In genomic region chr4:104399106-104399730, GRCm38 (mm10) we compare ENCODE assay signal across 12 mouse cellular contexts.
A peak's percentile ranks its signal among the peaks of the same experiment; 100 is the strongest.
DNase-seq lines count a peak whose midpoint lies in the region; ATAC-seq and TF ChIP-seq lines count a peak whose summit lies in the region.
"Had no signal": no experiment of that assay in that cellular context is flagged by ENCODE, and none has a peak within 500 bp of the region (broad histone marks: within the 10 kb centered on the region; RNA-seq: fewer than 3 reads in every experiment).

No protein-coding gene starts in this region.

- peak overlapping the region; percentile 33; the same call in 1 of the 2 replicates for H3K27ac ChIP-seq in embryonic facial prominence, embryonic 13.5 days
- H3K27ac ChIP-seq in hindbrain, embryonic 16.5 days (ENCODE audit: low read depth, low read length): no peak overlapping the region
- no peak overlapping the region for H3K27ac ChIP-seq in midbrain, postnatal 0 days (ENCODE audit: low read depth, low read length)
- H3K27ac ChIP-seq: heart, adult 2 months had no signal

- no peak overlapping the region for H3K4me3 ChIP-seq in embryonic facial prominence, embryonic 13.5 days
- no peak overlapping the region for H3K4me3 ChIP-seq in hindbrain, embryonic 16.5 days (ENCODE audit: low read length)
- H3K4me3 ChIP-seq in midbrain, postnatal 0 days (ENCODE audit: low read depth, low read length): no peak overlapping the region
- H3K4me3 ChIP-seq: heart, adult 2 months had no signal

- H3K9ac ChIP-seq in embryonic facial prominence, embryonic 13.5 days: no peak overlapping the region
- H3K9ac ChIP-seq in hindbrain, embryonic 16.5 days (ENCODE audit: low read depth, low read length): no peak overlapping the region; the same call in 1 of the 2 replicates
- H3K9ac ChIP-seq in midbrain, postnatal 0 days (replicated peaks; ENCODE audit: low read length, poor library complexity, severe bottlenecking): no peak overlapping the region

- peaks cover 7% of the 10 kb centered on the region for H3K4me1 ChIP-seq in embryonic facial prominence, embryonic 13.5 days
- H3K4me1 ChIP-seq in hindbrain, embryonic 16.5 days (ENCODE audit: control insufficient read depth, insufficient read depth, low read depth, low read length): peaks cover 4% of the 10 kb centered on the region
- H3K4me1 ChIP-seq in midbrain, postnatal 0 days (ENCODE audit: insufficient read depth, low read length): no peaks in the 10 kb centered on the region

- DNase-seq in layer of hippocampus, adult 11-12 months (ENCODE audit: low spot score): peak; percentile 34
- DNase-seq in layer of hippocampus, postnatal 25 days (ENCODE audit: extremely low spot score in 1 of 2, low spot score in 1 of 2): no peak
- peak; percentile 76 for DNase-seq in midbrain, postnatal 0 days (ENCODE audit: low spot score)
- no peak for DNase-seq in thymus, postnatal 10 days (ENCODE audit: low spot score in 2 of 2)
- no peak for DNase-seq in gastrocnemius, postnatal 14 days
- DNase-seq in thymus, postnatal 0 days (ENCODE audit: low spot score): no peak
- DNase-seq: B cell, adult 2 months; heart, adult 2 months; kidney, postnatal 4 days had no signal

- WGBS in embryonic facial prominence, embryonic 13.5 days: 27% methylated on average over 9 of the region's 9 CpGs
- 24% methylated on average over 9 of the region's 9 CpGs for WGBS in hindbrain, embryonic 16.5 days
- WGBS in midbrain, postnatal 0 days: 28% methylated on average over 9 of the region's 9 CpGs

- H3K9me3 ChIP-seq in embryonic facial prominence, embryonic 13.5 days: no peaks in the 10 kb centered on the region
- no peaks in the 10 kb centered on the region for H3K9me3 ChIP-seq in hindbrain, embryonic 16.5 days (ENCODE audit: control insufficient read depth, low read length)
- no peaks in the 10 kb centered on the region for H3K9me3 ChIP-seq in midbrain, postnatal 0 days (ENCODE audit: low read length)

- no peak overlapping the region for H3K4me2 ChIP-seq in embryonic facial prominence, embryonic 13.5 days
- H3K4me2 ChIP-seq in hindbrain, embryonic 16.5 days (ENCODE audit: low read length): 0 out of 2 replicates have a peak overlapping the region, but pooled peaks have one; percentile 2
- H3K4me2 ChIP-seq in midbrain, postnatal 0 days (ENCODE audit: low read depth, low read length, poor library complexity, severe bottlenecking): no peak overlapping the region; the same call in 1 of the 2 replicates
- H3K4me2 ChIP-seq: liver, embryonic 11.5 days had no signal

- no peaks in the 10 kb centered on the region for H3K27me3 ChIP-seq in embryonic facial prominence, embryonic 13.5 days
- no peaks in the 10 kb centered on the region for H3K27me3 ChIP-seq in hindbrain, embryonic 16.5 days (replicated peaks; ENCODE audit: control insufficient read depth, insufficient read depth, low read length)
- H3K27me3 ChIP-seq in midbrain, postnatal 0 days (ENCODE audit: insufficient read depth, low read length): no peaks in the 10 kb centered on the region

- intact Hi-C loops in gastrocnemius, postnatal 14 days (cut with DNase I; ENCODE audit: low total_unique reads): no loop called here

- ATAC-seq in embryonic facial prominence, embryonic 13.5 days (ENCODE audit: insufficient number of reproducible peaks, insufficient read depth, low FRiP score, low TSS enrichment, low read depth): 0 out of 2 replicates have a peak, but pooled peaks have one; percentile 43
- peak; percentile 63 for ATAC-seq in hindbrain, embryonic 16.5 days
- no peak for ATAC-seq in midbrain, postnatal 0 days (ENCODE audit: low FRiP score)

- no peak for TF ChIP-seq CTCF in midbrain, postnatal 0 days (IDR thresholded peaks at IDR 0.05)

- no peaks in the 10 kb centered on the region for H3K36me3 ChIP-seq in embryonic facial prominence, embryonic 13.5 days
- no peaks in the 10 kb centered on the region for H3K36me3 ChIP-seq in hindbrain, embryonic 16.5 days (ENCODE audit: control insufficient read depth, insufficient read depth, low read length)
- H3K36me3 ChIP-seq in midbrain, postnatal 0 days (ENCODE audit: insufficient read depth, low read length): no peaks in the 10 kb centered on the region

Comparison
In these comparisons a context has a peak if more than half of its experiments do, and no peak if none do; other contexts are left out.
1. DNase-seq: peak in layer of hippocampus, adult 11-12 months (single experiment) and midbrain, postnatal 0 days (single experiment); none in layer of hippocampus, postnatal 25 days (0 of 2), thymus, postnatal 10 days (0 of 2), gastrocnemius, postnatal 14 days (single experiment) and thymus, postnatal 0 days (single experiment).